Mouse (Mus musculus) layer of hippocampus, adult 2 months (tissue): ENCODE results near the gene Thsd7b. TPM values are rescaled to one million over a fixed set of nuclear protein-coding genes. Genes with fewer than 3 reads are reported as not detected.

Source experiments
- DNase-seq, 2 experiments: peaks; one replicate each; pipeline ENCODE4 v3.0.0; 2022; ENCODE audit warnings: low spot score in 2 of 2
- H3K27ac ChIP-seq: fragments of 200-600 bp; 2 replicates; pipeline ENCODE4 v1.8.1; 2022
- H3K4me3 ChIP-seq: fragments of 200-600 bp; 2 replicates; pipeline ENCODE4 v1.8.1; 2022; ENCODE audit warnings: mild to moderate bottlenecking
- CTCF ChIP-seq: fragments of 200-600 bp; conservative IDR thresholded peaks from 2 replicates; pipeline ENCODE4 v1.8.1; 2022; ENCODE audit warnings: antibody characterized with exemption, mild to moderate bottlenecking, moderate library complexity
- total RNA-seq, 2 experiments: library from RNA; stranded (reverse); gene quantifications; 2 replicates each; pipeline ENCODE4 v1.2.3; 2021

Gene Thsd7b
- total RNA-seq, 2 experiments from 2014 or later, result 16.0 to 17.8 TPM

DNA sequence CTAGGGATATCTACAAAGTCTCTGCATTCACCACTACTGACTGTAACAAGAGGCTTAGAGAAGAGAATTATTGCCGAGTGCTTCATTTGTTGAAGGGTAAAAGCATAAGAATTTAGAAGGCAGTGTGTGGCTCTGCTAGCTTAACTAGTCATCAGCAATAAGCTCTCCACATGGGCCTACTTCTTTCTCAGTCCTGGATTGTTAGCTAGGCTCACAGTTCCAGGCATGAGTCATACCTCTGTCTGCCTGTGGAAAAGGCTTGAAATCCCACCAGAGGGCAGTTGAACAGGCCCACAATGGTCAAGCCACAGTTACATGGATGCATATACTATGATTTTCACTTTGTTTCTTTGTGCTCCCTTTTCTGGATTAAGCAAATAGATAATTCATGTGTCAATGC, 138.5 kb downstream of the Thsd7b start:
- TF ChIP-seq CTCF, result no peak
- no peak overlapping the region for H3K4me3 ChIP-seq
- DNase-seq, result no peak
- no peak overlapping the region for H3K27ac ChIP-seq

DNA sequence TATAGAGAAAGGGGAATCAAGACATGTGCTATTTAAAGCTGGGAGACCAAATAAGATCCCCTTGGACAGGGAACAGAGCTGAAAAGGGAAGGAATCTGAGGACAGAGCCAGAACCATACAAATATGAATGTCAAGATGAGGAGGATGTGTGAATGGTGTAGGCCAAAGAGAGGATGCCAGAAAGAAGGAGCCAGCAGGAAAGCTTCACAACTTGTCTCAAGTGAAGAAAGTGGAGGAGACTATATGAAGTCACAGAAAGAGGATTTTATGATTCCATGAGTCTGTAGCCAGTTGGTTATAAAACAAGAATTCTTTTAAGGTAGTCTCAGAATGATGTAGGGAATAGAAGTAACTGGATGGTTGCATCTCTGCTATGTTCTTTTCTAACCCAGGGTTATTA, 148.5 kb downstream of the Thsd7b start:
- TF ChIP-seq CTCF, result no peak
- Histone ChIP-seq H3K27ac (no peak overlapping the region), H3K4me3 (no peak overlapping the region)
- DNase-seq, result no peak

DNA sequence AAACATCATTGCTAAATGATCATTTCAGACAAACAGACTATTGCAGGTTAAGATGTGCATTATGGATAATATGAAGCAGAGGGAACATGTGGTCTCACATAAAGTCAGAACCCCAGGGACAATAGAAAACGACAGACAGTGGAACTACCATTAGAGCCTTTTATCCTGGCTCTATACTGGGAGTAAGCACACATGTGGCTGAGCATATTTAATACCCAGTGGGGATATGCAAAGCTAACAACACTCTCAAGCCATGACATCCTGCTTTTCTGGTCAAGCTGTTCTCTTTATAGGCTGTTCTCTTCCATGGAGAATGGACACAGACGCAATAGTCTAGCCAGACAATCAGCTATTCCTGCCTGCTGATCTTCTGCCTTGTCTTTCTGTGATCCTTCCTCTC, 191.3 kb downstream of the Thsd7b start:
- DNase-seq, result no peak
- no peak overlapping the region for H3K27ac ChIP-seq
- no peak for TF ChIP-seq CTCF
- H3K4me3 ChIP-seq, result no peak overlapping the region

DNA sequence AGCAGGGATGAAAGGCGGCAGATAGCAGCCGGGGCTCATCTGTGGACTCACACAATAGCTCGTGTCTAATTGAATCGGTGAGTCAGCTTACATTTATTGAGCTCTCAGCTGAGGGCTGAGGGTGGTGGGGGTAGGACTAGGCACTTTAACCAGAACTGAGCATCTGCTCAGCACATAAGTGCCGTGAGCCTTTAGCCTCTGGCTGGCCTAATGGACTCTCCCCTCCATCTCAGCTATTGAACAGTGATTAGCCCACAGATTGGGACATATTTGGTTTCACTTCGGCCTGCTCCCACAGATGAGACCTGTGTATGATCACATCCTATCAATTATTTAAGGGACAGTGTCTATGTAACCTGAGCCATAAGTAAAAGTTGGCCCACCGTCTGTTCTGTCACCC, 200.4 kb downstream of the Thsd7b start:
- no peak for DNase-seq
- Histone ChIP-seq H3K4me3 (no peak overlapping the region), H3K27ac (no peak overlapping the region)
- no peak for TF ChIP-seq CTCF

DNA sequence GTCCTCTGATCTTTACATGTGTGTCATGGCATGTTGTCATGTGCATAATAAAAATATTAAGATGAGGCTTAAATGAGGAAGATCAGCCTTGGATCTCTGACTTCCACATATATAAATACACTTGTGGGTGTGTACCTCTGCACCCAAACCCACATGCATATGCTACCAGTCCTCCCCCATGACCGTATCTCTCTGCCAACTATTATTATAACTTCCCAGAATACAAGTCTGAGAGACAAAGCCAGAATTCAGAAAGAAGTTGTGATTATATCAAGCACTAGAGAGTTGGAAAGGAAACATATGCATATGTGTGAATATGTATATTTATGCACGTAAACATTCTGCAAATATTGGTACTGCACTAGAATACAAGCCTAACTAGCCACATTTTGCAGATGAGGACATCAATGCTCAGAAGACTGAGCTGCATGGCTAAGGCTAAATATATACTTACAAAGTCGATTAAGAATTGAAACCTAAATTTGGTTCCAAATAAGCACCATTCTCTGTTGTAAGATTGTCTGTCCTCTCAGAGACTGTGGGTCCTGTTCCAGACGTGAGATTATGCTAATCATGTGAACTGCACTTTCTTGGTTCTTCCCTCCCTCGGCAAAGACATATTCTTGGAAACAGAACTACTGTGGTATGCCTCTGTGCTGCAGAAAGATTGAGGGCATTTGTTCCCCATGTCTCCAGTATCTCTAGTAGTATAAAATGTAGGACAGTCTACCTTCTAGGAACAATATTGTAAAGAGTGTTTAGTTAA, 211.3 kb downstream of the Thsd7b start:
- Histone ChIP-seq H3K4me3 (no peak overlapping the region), H3K27ac (no peak overlapping the region)
- TF ChIP-seq CTCF, result no peak
- DNase-seq, result no peak

DNA sequence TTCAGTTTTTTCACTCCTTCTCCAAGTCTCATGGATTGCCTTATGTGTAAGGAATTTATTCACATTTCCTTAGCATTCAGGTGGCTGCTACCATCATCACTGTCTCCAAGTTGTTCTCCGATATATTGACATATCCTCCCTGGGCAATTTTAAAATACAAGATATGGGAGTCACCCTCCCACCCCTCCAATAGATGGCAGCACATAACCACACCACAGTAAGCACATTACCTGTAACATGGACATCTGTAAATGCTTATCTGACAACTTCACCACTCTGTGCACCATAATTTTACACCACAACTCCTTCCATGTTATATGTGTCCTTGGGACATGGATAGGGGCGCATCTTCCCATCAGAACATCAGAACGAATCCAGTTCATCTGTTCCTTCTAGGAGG, 218.0 kb downstream of the Thsd7b start:
- peak in 1 of 2 experiments; percentile 15 for DNase-seq
- TF ChIP-seq CTCF, result peak; percentile 78
- no peak overlapping the region for H3K4me3 ChIP-seq
- no peak overlapping the region for H3K27ac ChIP-seq

DNA sequence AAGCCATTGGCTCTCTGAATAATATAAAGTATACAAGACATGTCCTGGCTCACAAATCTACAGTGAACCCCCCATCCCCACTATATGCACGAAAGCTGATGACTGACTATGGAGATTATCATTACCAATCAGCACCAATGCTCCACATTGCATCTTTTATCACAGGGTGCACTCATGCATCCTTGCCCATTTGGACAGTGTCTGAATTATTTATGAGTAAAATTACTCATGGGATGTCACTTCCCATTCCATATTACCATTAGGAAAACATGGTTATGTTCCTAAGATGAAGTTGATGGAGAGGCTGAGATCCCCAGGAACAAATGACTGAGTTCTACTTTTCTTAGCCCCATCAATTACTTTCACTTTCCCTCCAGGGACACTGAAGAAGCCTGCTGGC, 220.8 kb downstream of the Thsd7b start:
- Histone ChIP-seq H3K27ac (no peak overlapping the region), H3K4me3 (no peak overlapping the region)
- TF ChIP-seq CTCF, result no peak
- DNase-seq, result no peak

DNA sequence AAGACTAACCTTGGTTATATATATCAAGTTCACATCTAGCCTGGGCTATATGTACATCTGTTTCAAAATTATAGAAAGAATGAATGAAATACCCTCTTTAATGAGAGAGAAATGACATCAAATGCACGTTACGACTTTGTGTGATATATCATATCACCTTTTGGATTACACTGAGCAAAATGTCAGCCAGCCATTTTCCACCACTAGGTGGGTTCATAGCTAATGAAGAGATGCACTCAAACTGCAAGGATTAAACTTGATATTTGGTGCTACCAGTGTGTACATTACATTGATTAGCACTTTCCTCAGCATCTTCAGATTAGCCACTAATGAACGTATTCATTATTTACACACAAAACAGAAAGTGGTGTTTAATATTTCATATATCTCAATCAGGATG, 228.6 kb downstream of the Thsd7b start:
- DNase-seq, result no peak
- H3K4me3 ChIP-seq, result no peak overlapping the region
- peak; percentile 72 for TF ChIP-seq CTCF
- no peak overlapping the region for H3K27ac ChIP-seq

DNA sequence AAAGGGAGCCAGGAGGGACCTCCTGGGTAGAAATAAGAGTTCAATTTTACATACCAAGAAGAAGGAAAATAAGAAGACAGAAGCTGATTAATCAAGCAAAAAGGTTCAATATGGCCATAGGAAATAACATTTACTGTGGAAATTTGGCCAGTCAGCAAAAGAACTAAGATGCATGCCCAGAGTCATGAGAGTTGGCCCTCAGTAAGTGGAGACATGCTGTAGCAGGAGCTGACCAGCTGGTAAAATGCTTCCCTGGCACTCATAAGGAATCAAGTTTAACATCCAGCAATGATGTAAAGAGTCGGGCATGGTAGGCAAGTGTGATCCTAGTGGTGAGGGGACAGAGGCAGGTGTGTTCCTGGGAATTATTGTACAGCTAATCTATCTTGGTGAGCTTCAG, 243.3 kb downstream of the Thsd7b start:
- no peak for TF ChIP-seq CTCF
- DNase-seq, result no peak
- Histone ChIP-seq H3K4me3 (no peak overlapping the region), H3K27ac (no peak overlapping the region)

DNA sequence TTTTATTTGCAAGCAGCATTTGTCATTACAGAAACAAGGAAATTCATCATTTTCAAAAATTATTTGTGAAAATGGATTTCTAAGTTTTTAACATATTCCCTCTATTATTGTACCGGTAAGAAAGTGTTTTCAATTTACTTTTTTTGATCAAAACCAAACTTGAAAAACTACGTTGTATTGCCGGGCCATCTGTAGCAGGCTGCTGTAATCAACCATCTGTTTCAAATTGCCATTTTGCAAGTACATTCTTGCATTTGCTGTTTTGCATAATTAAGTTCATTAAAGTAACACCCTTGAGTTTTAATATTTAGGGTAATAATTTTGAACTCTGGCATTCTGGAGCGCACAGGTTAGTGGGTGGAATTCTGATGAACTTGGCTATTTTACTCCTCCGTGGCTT, 246.6 kb downstream of the Thsd7b start:
- no peak for TF ChIP-seq CTCF
- Histone ChIP-seq H3K4me3 (no peak overlapping the region), H3K27ac (peak overlapping the region; percentile 29; the same call in 1 of the 2 replicates)
- DNase-seq, result peak; percentile 21 to 42

DNA sequence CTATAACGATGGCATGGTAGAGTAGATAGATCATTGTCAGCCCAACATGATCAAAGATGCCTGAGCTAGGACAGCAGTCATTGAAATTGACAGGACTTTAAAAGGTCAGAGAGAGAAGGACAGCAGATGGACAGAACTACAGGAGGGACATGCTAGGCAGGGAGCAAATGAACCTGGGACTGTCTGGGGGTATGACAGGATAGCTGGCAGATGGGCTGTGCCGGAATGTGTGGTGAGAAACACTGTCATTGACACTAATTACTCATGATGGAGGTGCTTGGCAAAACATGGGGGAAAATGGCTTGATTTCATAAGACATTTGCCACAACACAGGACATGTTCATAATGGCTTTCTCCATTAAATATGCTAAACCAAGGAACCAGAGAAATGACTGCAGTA, 253.9 kb downstream of the Thsd7b start:
- no peak for TF ChIP-seq CTCF
- no peak overlapping the region for H3K4me3 ChIP-seq
- no peak for DNase-seq

DNA sequence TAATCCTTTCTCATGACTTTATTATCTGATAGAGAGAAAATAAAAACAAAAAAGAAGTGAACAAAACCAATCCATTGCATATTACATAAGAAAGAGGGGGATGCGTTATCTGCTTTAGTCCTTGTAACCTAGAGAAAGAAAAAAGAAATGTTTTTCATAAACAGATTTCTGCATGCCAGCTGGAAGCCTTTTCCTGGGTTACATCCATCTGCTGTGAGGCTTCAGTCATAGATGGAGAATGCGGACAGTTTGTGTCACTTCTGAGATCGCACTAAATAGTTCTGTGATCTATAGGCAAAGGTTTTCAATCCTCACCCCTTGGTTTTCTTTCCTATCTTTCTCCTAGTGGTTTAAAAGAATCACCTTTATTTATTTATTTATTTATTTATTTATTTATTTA, 259.1 kb downstream of the Thsd7b start:
- H3K27ac ChIP-seq, result peak overlapping the region; percentile 46; the same call in 1 of the 2 replicates
- no peak for TF ChIP-seq CTCF
- DNase-seq, result peak in 1 of 2 experiments; percentile 51
- no peak overlapping the region for H3K4me3 ChIP-seq

More for the DNA sequence above, 253.9 kb downstream of the Thsd7b start:
- H3K27ac ChIP-seq, result no peak overlapping the region

DNA sequence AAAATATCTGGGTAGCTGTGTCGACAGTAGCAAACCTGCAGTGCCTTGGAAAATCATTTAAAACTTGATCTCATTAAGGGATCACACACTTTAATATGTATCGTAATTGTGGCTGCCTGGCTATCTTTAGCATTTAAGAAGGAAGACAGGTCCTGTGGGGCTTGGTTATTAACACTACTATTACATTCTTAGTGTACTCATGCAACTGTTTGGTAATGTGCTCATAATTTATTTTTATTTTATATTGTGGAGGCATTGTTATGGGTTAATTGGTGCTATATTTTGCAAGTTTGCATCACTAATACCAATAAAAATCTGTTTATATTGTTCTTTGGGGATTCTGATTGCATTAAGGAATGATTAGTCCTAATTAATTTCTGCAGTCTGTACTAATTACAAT, 265.4 kb downstream of the Thsd7b start:
- TF ChIP-seq CTCF, result no peak
- no peak overlapping the region for H3K27ac ChIP-seq
- H3K4me3 ChIP-seq, result no peak overlapping the region
- DNase-seq, result no peak

DNA sequence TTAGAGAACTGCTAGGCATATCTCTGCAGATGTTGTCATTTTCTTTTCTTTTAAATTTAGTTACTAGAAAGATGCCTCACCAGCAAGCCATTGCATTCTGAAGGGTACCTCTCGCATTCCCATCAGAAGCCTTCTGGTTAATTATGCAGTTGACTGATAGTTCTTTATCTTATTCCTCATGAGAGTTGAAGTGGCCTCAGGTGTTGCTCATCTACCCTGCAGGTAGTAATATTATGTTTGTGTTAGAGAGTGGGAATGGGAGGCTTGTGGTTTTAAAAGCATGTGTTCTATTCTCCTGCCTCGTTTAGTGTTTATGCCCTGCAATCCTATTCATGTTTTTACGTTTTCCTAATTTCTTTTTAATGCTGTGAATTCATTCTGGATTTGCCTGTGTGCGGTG, 265.9 kb downstream of the Thsd7b start:
- TF ChIP-seq CTCF, result no peak
- Histone ChIP-seq H3K27ac (no peak overlapping the region), H3K4me3 (no peak overlapping the region)
- no peak for DNase-seq
